Mouse (Mus musculus): ENCODE results near the gene Dennd5a. TPM values are rescaled to one million over a fixed set of nuclear protein-coding genes. Genes with fewer than 3 reads are reported as not detected.

Gene Dennd5a
- polyA plus RNA-seq, 1 experiment from 2014 or later: 43.4 TPM

GRCm38 (mm10) chr7:109922889-109923288, 37.4 kb downstream of the Dennd5a start:
- no peaks in the 10 kb centered on the region for H3K4me1 ChIP-seq (ENCODE audit: control insufficient read depth, insufficient read depth, low read length)
- no peak overlapping the region for H3K4me3 ChIP-seq (ENCODE audit: low read length)
- peaks cover 46% of the 10 kb centered on the region for H3K36me3 ChIP-seq (ENCODE audit: control insufficient read depth, insufficient read depth, low read length)
- no peak overlapping the region for H3K27ac ChIP-seq (ENCODE audit: low read depth, low read length)
- H3K27me3 ChIP-seq (ENCODE audit: control insufficient read depth, insufficient read depth, low read length): no peaks in the 10 kb centered on the region
- 94% methylated on average over 4 of the region's 4 CpGs for WGBS
- H3K9me3 ChIP-seq (ENCODE audit: control insufficient read depth, low read length): no peaks in the 10 kb centered on the region
- no peak for ATAC-seq (ENCODE audit: low FRiP score, low TSS enrichment)
- no peak overlapping the region for H3K4me2 ChIP-seq (replicated peaks; ENCODE audit: low read depth, low read length)
- H3K9ac ChIP-seq (ENCODE audit: low read depth, low read length): no peak overlapping the region

GRCm38 (mm10) chr7:109906165-109906564, 54.1 kb downstream of the Dennd5a start:
- Histone ChIP-seq H3K27me3 (ENCODE audit: control insufficient read depth, insufficient read depth, low read length) (no peaks in the 10 kb centered on the region), H3K4me2 (replicated peaks; ENCODE audit: low read depth, low read length) (no peak overlapping the region), H3K27ac (ENCODE audit: low read depth, low read length) (no peak overlapping the region), H3K9ac (ENCODE audit: low read depth, low read length) (no peak overlapping the region), H3K9me3 (ENCODE audit: control insufficient read depth, low read length) (no peaks in the 10 kb centered on the region), H3K4me1 (ENCODE audit: control insufficient read depth, insufficient read depth, low read length) (no peaks in the 10 kb centered on the region), H3K4me3 (ENCODE audit: low read length) (no peak overlapping the region), H3K36me3 (ENCODE audit: control insufficient read depth, insufficient read depth, low read length) (peaks cover 74% of the 10 kb centered on the region)
- no peak for ATAC-seq (ENCODE audit: low FRiP score, low TSS enrichment)
- 96% methylated on average over 2 of the region's 2 CpGs for WGBS

GRCm38 (mm10) chr7:109900921-109901320, 59.3 kb downstream of the Dennd5a start:
- Histone ChIP-seq H3K4me1 (ENCODE audit: control insufficient read depth, insufficient read depth, low read length) (no peaks in the 10 kb centered on the region), H3K27me3 (ENCODE audit: control insufficient read depth, insufficient read depth, low read length) (no peaks in the 10 kb centered on the region), H3K4me2 (replicated peaks; ENCODE audit: low read depth, low read length) (no peak overlapping the region), H3K9ac (ENCODE audit: low read depth, low read length) (no peak overlapping the region), H3K4me3 (ENCODE audit: low read length) (no peak overlapping the region), H3K27ac (ENCODE audit: low read depth, low read length) (no peak overlapping the region), H3K9me3 (ENCODE audit: control insufficient read depth, low read length) (no peaks in the 10 kb centered on the region), H3K36me3 (ENCODE audit: control insufficient read depth, insufficient read depth, low read length) (peaks cover 90% of the 10 kb centered on the region)
- 85% methylated on average over 9 of the region's 9 CpGs for WGBS
- no peak for ATAC-seq (ENCODE audit: low FRiP score, low TSS enrichment)

GRCm38 (mm10) chr7:109898911-109899310, 61.4 kb downstream of the Dennd5a start:
- H3K4me1 ChIP-seq (ENCODE audit: control insufficient read depth, insufficient read depth, low read length): no peaks in the 10 kb centered on the region
- ATAC-seq (ENCODE audit: low FRiP score, low TSS enrichment): no peak
- H3K4me2 ChIP-seq (replicated peaks; ENCODE audit: low read depth, low read length): no peak overlapping the region
- no peaks in the 10 kb centered on the region for H3K27me3 ChIP-seq (ENCODE audit: control insufficient read depth, insufficient read depth, low read length)
- H3K9ac ChIP-seq (ENCODE audit: low read depth, low read length): no peak overlapping the region
- H3K36me3 ChIP-seq (ENCODE audit: control insufficient read depth, insufficient read depth, low read length): peaks cover 91% of the 10 kb centered on the region
- no peaks in the 10 kb centered on the region for H3K9me3 ChIP-seq (ENCODE audit: control insufficient read depth, low read length)
- no peak overlapping the region for H3K4me3 ChIP-seq (ENCODE audit: low read length)
- H3K27ac ChIP-seq (ENCODE audit: low read depth, low read length): no peak overlapping the region

- H3K36me3 ChIP-seq (ENCODE audit: control insufficient read depth, insufficient read depth, low read length): peaks cover 57% of the 10 kb centered on the region
- no peaks in the 10 kb centered on the region for H3K9me3 ChIP-seq (ENCODE audit: control insufficient read depth, low read length)
- no peak for ATAC-seq (ENCODE audit: low FRiP score, low TSS enrichment)
- no peak overlapping the region for H3K4me3 ChIP-seq (ENCODE audit: low read length)
- no peak overlapping the region for H3K4me2 ChIP-seq (replicated peaks; ENCODE audit: low read depth, low read length)
- no peaks in the 10 kb centered on the region for H3K4me1 ChIP-seq (ENCODE audit: control insufficient read depth, insufficient read depth, low read length)
- H3K27ac ChIP-seq (ENCODE audit: low read depth, low read length): no peak overlapping the region
- no peak overlapping the region for H3K9ac ChIP-seq (ENCODE audit: low read depth, low read length)
- 43% methylated on average over 3 of the region's 3 CpGs for WGBS
- no peaks in the 10 kb centered on the region for H3K27me3 ChIP-seq (ENCODE audit: control insufficient read depth, insufficient read depth, low read length)
Measured at GRCm38 (mm10) chr7:109892530-109892929, 67.7 kb downstream of the Dennd5a start.

- Histone ChIP-seq H3K27me3 (ENCODE audit: control insufficient read depth, insufficient read depth, low read length) (no peaks in the 10 kb centered on the region), H3K27ac (ENCODE audit: low read depth, low read length) (no peak overlapping the region), H3K4me3 (ENCODE audit: low read length) (no peak overlapping the region), H3K9me3 (ENCODE audit: control insufficient read depth, low read length) (peaks cover 1% of the 10 kb centered on the region; the same call in 1 of the 2 replicates), H3K4me1 (ENCODE audit: control insufficient read depth, insufficient read depth, low read length) (no peaks in the 10 kb centered on the region), H3K36me3 (ENCODE audit: control insufficient read depth, insufficient read depth, low read length) (peaks cover 49% of the 10 kb centered on the region), H3K4me2 (replicated peaks; ENCODE audit: low read depth, low read length) (no peak overlapping the region), H3K9ac (ENCODE audit: low read depth, low read length) (no peak overlapping the region)
- 90% methylated on average over 4 of the region's 4 CpGs for WGBS
- ATAC-seq (ENCODE audit: low FRiP score, low TSS enrichment): no peak
Measured at GRCm38 (mm10) chr7:109891786-109892185, 68.5 kb downstream of the Dennd5a start.

GRCm38 (mm10) chr7:109890256-109890655, 70.0 kb downstream of the Dennd5a start:
- H3K27ac ChIP-seq (ENCODE audit: low read depth, low read length): no peak overlapping the region
- no peak overlapping the region for H3K4me2 ChIP-seq (replicated peaks; ENCODE audit: low read depth, low read length)
- no peaks in the 10 kb centered on the region for H3K4me1 ChIP-seq (ENCODE audit: control insufficient read depth, insufficient read depth, low read length)
- no peak overlapping the region for H3K4me3 ChIP-seq (ENCODE audit: low read length)
- no peak for ATAC-seq (ENCODE audit: low FRiP score, low TSS enrichment)
- 94% methylated on average over 2 of the region's 2 CpGs for WGBS
- H3K36me3 ChIP-seq (ENCODE audit: control insufficient read depth, insufficient read depth, low read length): peaks cover 34% of the 10 kb centered on the region
- H3K9ac ChIP-seq (ENCODE audit: low read depth, low read length): no peak overlapping the region
- peaks cover 4% of the 10 kb centered on the region; the same call in 1 of the 2 replicates for H3K9me3 ChIP-seq (ENCODE audit: control insufficient read depth, low read length)
- H3K27me3 ChIP-seq (ENCODE audit: control insufficient read depth, insufficient read depth, low read length): no peaks in the 10 kb centered on the region

- H3K36me3 ChIP-seq (ENCODE audit: control insufficient read depth, insufficient read depth, low read length): peaks cover 24% of the 10 kb centered on the region
- no peak for ATAC-seq (ENCODE audit: low FRiP score, low TSS enrichment)
- WGBS: 70% methylated on average over 5 of the region's 5 CpGs
Measured at GRCm38 (mm10) chr7:109889300-109889699, 71.0 kb downstream of the Dennd5a start.

GRCm38 (mm10) chr7:109886249-109886648, 74.0 kb downstream of the Dennd5a start:
- 89% methylated on average over 1 of the region's 1 CpGs for WGBS
- Histone ChIP-seq H3K9me3 (ENCODE audit: control insufficient read depth, low read length) (peaks cover 4% of the 10 kb centered on the region; the same call in 1 of the 2 replicates), H3K36me3 (ENCODE audit: control insufficient read depth, insufficient read depth, low read length) (peaks cover 1% of the 10 kb centered on the region), H3K4me3 (ENCODE audit: low read length) (no peak overlapping the region), H3K4me2 (replicated peaks; ENCODE audit: low read depth, low read length) (no peak overlapping the region), H3K9ac (ENCODE audit: low read depth, low read length) (no peak overlapping the region), H3K27me3 (ENCODE audit: control insufficient read depth, insufficient read depth, low read length) (no peaks in the 10 kb centered on the region), H3K27ac (ENCODE audit: low read depth, low read length) (no peak overlapping the region), H3K4me1 (ENCODE audit: control insufficient read depth, insufficient read depth, low read length) (no peaks in the 10 kb centered on the region)
- ATAC-seq (ENCODE audit: low FRiP score, low TSS enrichment): no peak

More at GRCm38 (mm10) chr7:109889300-109889699, 71.0 kb downstream of the Dennd5a start:
- Histone ChIP-seq H3K4me2 (replicated peaks; ENCODE audit: low read depth, low read length) (no peak overlapping the region), H3K9me3 (ENCODE audit: control insufficient read depth, low read length) (peaks cover 4% of the 10 kb centered on the region; the same call in 1 of the 2 replicates), H3K9ac (ENCODE audit: low read depth, low read length) (no peak overlapping the region), H3K27ac (ENCODE audit: low read depth, low read length) (no peak overlapping the region), H3K4me3 (ENCODE audit: low read length) (no peak overlapping the region), H3K4me1 (ENCODE audit: control insufficient read depth, insufficient read depth, low read length) (no peaks in the 10 kb centered on the region), H3K27me3 (ENCODE audit: control insufficient read depth, insufficient read depth, low read length) (no peaks in the 10 kb centered on the region)
